Mouse (Mus musculus): ENCODE measurements around the gene Smg7. TPM values are rescaled to one million over a fixed set of nuclear protein-coding genes. Genes with fewer than 3 reads are reported as not detected.

Smg7 gene
- polyA plus RNA-seq, 1 experiment = 23.5 TPM

DNA sequence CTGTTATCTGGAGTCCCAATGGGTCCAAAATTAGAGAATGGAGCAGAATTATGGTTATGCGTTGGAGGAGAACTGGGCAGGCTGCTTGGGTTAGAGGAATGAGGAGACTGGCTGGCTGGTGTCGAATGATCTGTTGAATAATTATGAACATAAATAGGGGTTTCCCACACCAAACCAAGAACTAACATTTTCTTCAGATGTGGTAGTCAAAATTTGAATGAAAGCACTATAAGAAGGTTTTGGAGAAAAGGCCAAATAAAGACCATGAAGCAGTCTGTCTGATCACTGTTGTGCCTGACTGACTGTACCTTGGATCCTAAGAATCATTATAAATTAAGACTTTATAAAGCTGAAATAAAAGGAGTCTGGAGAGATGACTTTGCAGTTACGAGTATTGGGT lies 62.1 kb downstream of the Smg7 start:
- 94% methylated on average over 3 of the region's 3 CpGs for WGBS
- peaks cover 60% of the 10 kb centered on the region for H3K36me3 ChIP-seq (ENCODE audit: control insufficient read depth, insufficient read depth, low read length)
- TF ChIP-seq POLR2A (IDR thresholded peaks at IDR 0.05; ENCODE audit: low read depth, low read length) (no peak), CTCF (IDR thresholded peaks at IDR 0.05; ENCODE audit: extremely low read depth, insufficient read length, insufficient replicate concordance, low read depth, low read length) (no peak)

DNA sequence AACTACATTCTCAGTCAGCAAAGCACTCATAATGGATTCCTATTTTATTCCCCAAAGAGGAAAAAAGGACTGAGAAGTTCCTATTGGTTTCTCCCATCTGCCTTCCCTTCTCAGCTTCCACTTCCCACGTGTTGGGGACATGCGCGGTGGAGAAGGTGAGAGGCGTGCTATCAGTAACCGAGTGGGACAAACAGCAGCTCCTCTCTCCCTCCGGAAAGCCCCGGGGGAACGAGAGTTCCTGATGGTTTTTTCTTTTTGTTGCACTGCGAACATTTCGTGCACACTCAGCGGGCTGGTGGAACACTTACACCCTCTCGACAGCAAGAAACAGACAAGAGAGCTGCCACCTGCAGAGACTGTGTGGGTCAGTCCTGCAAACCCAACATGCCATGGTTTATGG lies 63.6 kb downstream of the Smg7 start:
- peaks cover 2% of the 10 kb centered on the region; the same call in 1 of the 2 replicates for H3K4me1 ChIP-seq (ENCODE audit: control insufficient read depth, insufficient read depth, insufficient read length, low read length)
- no peak overlapping the region for H3K4me3 ChIP-seq (ENCODE audit: low read depth, low read length)
- H3K27me3 ChIP-seq (ENCODE audit: control insufficient read depth, insufficient read depth, low read length) = no peaks in the 10 kb centered on the region
- TF ChIP-seq POLR2A (IDR thresholded peaks at IDR 0.05; ENCODE audit: low read depth, low read length) (no peak), CTCF (IDR thresholded peaks at IDR 0.05; ENCODE audit: extremely low read depth, insufficient read length, insufficient replicate concordance, low read depth, low read length) (no peak)
- 92% methylated on average over 12 of the region's 12 CpGs for WGBS
- no peak overlapping the region for H3K27ac ChIP-seq (ENCODE audit: insufficient read depth, low read depth, low read length)
- H3K36me3 ChIP-seq (ENCODE audit: control insufficient read depth, insufficient read depth, low read length) = peaks cover 52% of the 10 kb centered on the region

More for the DNA sequence above, 62.1 kb downstream of the Smg7 start:
- Histone ChIP-seq H3K4me3 (ENCODE audit: low read depth, low read length) (no peak overlapping the region), H3K27ac (ENCODE audit: insufficient read depth, low read depth, low read length) (no peak overlapping the region), H3K27me3 (ENCODE audit: control insufficient read depth, insufficient read depth, low read length) (no peaks in the 10 kb centered on the region), H3K4me1 (ENCODE audit: control insufficient read depth, insufficient read depth, insufficient read length, low read length) (peaks cover 2% of the 10 kb centered on the region; the same call in 1 of the 2 replicates)

DNA sequence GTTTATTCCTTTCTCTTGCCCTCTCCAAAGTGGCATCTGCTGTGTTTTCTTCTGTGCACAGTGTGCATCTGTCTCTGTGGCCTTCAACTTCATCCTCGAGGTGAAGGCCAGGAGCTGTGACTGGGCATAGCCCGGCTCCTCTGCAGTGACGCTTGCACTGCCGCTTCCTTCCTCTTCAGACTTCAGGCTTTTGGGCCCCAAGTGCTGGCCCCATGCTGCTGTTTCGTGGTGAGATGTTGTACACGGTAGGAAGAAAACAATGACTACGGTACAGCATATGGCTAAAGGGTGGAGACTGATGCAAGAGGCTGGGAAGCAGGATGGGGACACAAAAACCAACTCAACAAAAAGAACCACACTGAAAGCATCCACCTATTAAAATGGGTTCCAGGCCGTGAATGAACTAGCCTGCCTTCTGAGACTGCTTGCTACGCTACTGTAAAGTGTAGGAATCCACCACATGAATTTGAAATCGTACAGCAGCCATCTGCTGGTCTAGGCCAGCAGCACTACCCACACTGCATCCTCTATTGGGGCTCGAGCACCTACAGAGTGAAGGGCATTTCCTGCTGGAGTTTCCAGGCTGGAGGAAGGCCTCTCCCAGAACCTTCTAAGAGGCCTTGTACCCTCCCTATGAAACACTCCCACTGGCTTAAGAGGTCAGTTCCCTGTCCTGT lies 64.3 kb downstream of the Smg7 start:
- TF ChIP-seq POLR2A (IDR thresholded peaks at IDR 0.05; ENCODE audit: low read depth, low read length) (no peak), CTCF (IDR thresholded peaks at IDR 0.05; ENCODE audit: extremely low read depth, insufficient read length, insufficient replicate concordance, low read depth, low read length) (no peak)

DNA sequence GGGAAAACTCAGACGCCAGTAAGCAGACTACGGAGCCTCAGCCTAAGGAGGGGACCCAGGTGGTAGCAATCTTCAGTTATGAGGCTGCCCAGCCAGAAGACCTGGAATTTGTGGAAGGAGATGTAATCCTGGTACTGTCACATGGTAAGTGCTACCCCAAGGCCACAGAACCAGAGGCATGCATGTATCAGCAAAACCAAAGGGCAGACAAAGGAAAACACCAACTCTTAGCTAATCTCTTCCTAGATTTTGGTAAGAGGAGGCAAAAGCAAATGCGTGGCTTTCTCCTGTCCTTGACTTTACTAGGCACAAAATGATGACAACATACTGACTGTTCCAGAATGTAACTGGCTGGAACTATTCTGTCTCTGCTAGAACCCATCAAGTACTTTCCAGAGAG lies 67.4 kb downstream of the Smg7 start:
- TF ChIP-seq POLR2A (IDR thresholded peaks at IDR 0.05; ENCODE audit: low read depth, low read length) (no peak), CTCF (IDR thresholded peaks at IDR 0.05; ENCODE audit: extremely low read depth, insufficient read length, insufficient replicate concordance, low read depth, low read length) (no peak)
- H3K4me1 ChIP-seq (ENCODE audit: control insufficient read depth, insufficient read depth, insufficient read length, low read length) = no peaks in the 10 kb centered on the region
- no peak overlapping the region for H3K27ac ChIP-seq (ENCODE audit: insufficient read depth, low read depth, low read length)
- peaks cover 32% of the 10 kb centered on the region for H3K36me3 ChIP-seq (ENCODE audit: control insufficient read depth, insufficient read depth, low read length)
- 94% methylated on average over 3 of the region's 3 CpGs for WGBS
- no peak overlapping the region for H3K4me3 ChIP-seq (ENCODE audit: low read depth, low read length)
- no peaks in the 10 kb centered on the region for H3K27me3 ChIP-seq (ENCODE audit: control insufficient read depth, insufficient read depth, low read length)

More for the DNA sequence above, 64.3 kb downstream of the Smg7 start:
- Histone ChIP-seq H3K4me3 (ENCODE audit: low read depth, low read length) (no peak overlapping the region), H3K36me3 (ENCODE audit: control insufficient read depth, insufficient read depth, low read length) (peaks cover 46% of the 10 kb centered on the region), H3K4me1 (ENCODE audit: control insufficient read depth, insufficient read depth, insufficient read length, low read length) (peaks cover 2% of the 10 kb centered on the region; the same call in 1 of the 2 replicates), H3K27me3 (ENCODE audit: control insufficient read depth, insufficient read depth, low read length) (no peaks in the 10 kb centered on the region), H3K27ac (ENCODE audit: insufficient read depth, low read depth, low read length) (no peak overlapping the region)
- 78% methylated on average over 11 of the region's 11 CpGs for WGBS

DNA sequence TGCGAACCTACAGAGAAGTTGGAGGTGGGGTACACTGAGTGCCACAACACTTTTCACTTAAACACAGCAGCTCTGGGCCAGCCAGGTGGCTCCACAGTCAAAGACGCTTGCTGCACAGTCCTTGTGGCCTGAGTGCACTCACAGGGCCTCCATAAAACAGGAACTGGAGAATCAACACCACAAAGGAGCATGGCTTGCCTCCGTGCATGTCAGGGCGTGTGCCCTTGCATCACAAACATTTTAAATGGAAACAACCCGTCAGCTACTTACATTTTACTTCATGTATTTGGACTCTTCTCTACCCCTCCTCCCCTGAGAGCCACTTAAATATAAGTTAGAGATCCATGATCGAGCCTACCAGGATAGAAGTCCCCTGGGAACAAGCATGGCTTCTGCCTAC lies 70.1 kb downstream of the Smg7 start:
- TF ChIP-seq POLR2A (IDR thresholded peaks at IDR 0.05; ENCODE audit: low read depth, low read length) (no peak), CTCF (IDR thresholded peaks at IDR 0.05; ENCODE audit: extremely low read depth, insufficient read length, insufficient replicate concordance, low read depth, low read length) (no peak)
- Histone ChIP-seq H3K4me3 (ENCODE audit: low read depth, low read length) (no peak overlapping the region), H3K27me3 (ENCODE audit: control insufficient read depth, insufficient read depth, low read length) (no peaks in the 10 kb centered on the region), H3K4me1 (ENCODE audit: control insufficient read depth, insufficient read depth, insufficient read length, low read length) (no peaks in the 10 kb centered on the region), H3K36me3 (ENCODE audit: control insufficient read depth, insufficient read depth, low read length) (peaks cover 13% of the 10 kb centered on the region), H3K27ac (ENCODE audit: insufficient read depth, low read depth, low read length) (no peak overlapping the region)
- WGBS = 71% methylated on average over 6 of the region's 6 CpGs

DNA sequence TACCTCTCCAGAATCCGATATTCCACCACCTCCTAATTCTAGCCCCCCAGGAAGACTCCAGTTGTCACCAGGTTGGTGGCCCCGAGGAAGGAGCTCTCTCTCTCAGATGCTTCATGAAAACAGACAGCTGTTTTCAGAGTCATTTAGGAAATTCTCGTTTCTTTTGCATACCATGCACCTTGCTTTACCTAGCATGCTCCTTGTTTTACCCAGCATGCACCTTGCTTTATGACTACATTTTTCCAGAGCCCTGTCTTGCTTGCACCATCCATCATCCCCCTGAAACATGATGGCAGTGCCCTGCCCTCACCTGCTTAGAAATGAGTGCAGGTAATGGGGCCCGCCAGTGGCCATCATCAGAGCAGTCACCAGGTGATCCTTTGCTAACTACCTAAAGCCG lies 70.8 kb downstream of the Smg7 start:
- Histone ChIP-seq H3K4me1 (ENCODE audit: control insufficient read depth, insufficient read depth, insufficient read length, low read length) (no peaks in the 10 kb centered on the region), H3K27ac (ENCODE audit: insufficient read depth, low read depth, low read length) (no peak overlapping the region), H3K4me3 (ENCODE audit: low read depth, low read length) (no peak overlapping the region), H3K36me3 (ENCODE audit: control insufficient read depth, insufficient read depth, low read length) (peaks cover 9% of the 10 kb centered on the region), H3K27me3 (ENCODE audit: control insufficient read depth, insufficient read depth, low read length) (no peaks in the 10 kb centered on the region)
- WGBS = 72% methylated on average over 5 of the region's 5 CpGs
- TF ChIP-seq CTCF (IDR thresholded peaks at IDR 0.05; ENCODE audit: extremely low read depth, insufficient read length, insufficient replicate concordance, low read depth, low read length) = no peak
- TF ChIP-seq POLR2A (IDR thresholded peaks at IDR 0.05; ENCODE audit: low read depth, low read length) = no peak

DNA sequence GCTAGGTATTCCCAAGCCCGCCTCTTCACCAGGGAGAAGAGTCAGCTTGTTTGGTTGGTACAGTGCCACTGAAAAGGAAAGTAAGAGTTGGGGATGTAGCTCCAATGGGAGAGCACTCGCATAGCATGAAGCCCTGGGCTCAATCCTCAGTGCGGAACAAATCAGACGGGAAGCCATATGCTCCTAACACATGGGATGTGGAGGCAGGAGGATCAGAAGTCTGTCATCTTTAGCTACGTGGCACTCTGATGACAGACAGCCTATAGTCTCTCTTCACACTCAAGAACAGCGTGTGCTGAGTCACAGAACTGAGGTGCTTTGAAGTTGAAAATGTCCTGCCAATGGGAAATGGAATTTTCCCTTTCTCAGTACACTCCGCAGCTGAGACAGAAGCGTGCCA lies 71.4 kb downstream of the Smg7 start:
- 89% methylated on average over 8 of the region's 8 CpGs for WGBS
- TF ChIP-seq POLR2A (IDR thresholded peaks at IDR 0.05; ENCODE audit: low read depth, low read length) (no peak), CTCF (IDR thresholded peaks at IDR 0.05; ENCODE audit: extremely low read depth, insufficient read length, insufficient replicate concordance, low read depth, low read length) (no peak)

More for the DNA sequence above, 71.4 kb downstream of the Smg7 start:
- Histone ChIP-seq H3K36me3 (ENCODE audit: control insufficient read depth, insufficient read depth, low read length) (peaks cover 5% of the 10 kb centered on the region), H3K27me3 (ENCODE audit: control insufficient read depth, insufficient read depth, low read length) (no peaks in the 10 kb centered on the region), H3K27ac (ENCODE audit: insufficient read depth, low read depth, low read length) (no peak overlapping the region), H3K4me1 (ENCODE audit: control insufficient read depth, insufficient read depth, insufficient read length, low read length) (no peaks in the 10 kb centered on the region), H3K4me3 (ENCODE audit: low read depth, low read length) (no peak overlapping the region)

Data from small intestine, adult 2 months (tissue).